ENCODE assay signal across 20 mouse cellular contexts in genomic region chr11:95546021-95546782, GRCm38 (mm10). TPM values are rescaled to one million over a fixed set of nuclear protein-coding genes. Genes with fewer than 3 reads are reported as not detected.
"Had no signal": no experiment of that assay in that cellular context is flagged by ENCODE, and none has a peak within 500 bp of the region (broad histone marks: within the 10 kb centered on the region; RNA-seq: fewer than 3 reads in every experiment).

No protein-coding gene starts in this region.

- H3K9me3 ChIP-seq: limb, embryonic 10.5 days; limb, embryonic 13.5 days; liver, embryonic 12.5 days; liver, embryonic 15.5 days; midbrain, embryonic 10.5 days; midbrain, embryonic 13.5 days had no signal

- H3K4me2 ChIP-seq: limb, embryonic 13.5 days; liver, embryonic 12.5 days; liver, embryonic 15.5 days; lung, embryonic 14.5 days; midbrain, embryonic 13.5 days had no signal

- H3K36me3 ChIP-seq: limb, embryonic 10.5 days; limb, embryonic 13.5 days; liver, embryonic 12.5 days; liver, embryonic 15.5 days; midbrain, embryonic 10.5 days; midbrain, embryonic 13.5 days had no signal

- H3K27ac ChIP-seq: kidney, postnatal 0 days; layer of hippocampus, adult 2 months; limb, embryonic 10.5 days; limb, embryonic 13.5 days; liver, embryonic 12.5 days; liver, embryonic 15.5 days; macrophage; midbrain, embryonic 10.5 days; midbrain, embryonic 13.5 days had no signal

- H3K9ac ChIP-seq: limb, embryonic 13.5 days; liver, embryonic 12.5 days; liver, embryonic 15.5 days; lung, embryonic 14.5 days; midbrain, embryonic 13.5 days had no signal

- H3K4me1 ChIP-seq: liver, embryonic 12.5 days; liver, embryonic 15.5 days had no signal

- H3K4me3 ChIP-seq: layer of hippocampus, adult 2 months; limb, embryonic 10.5 days; limb, embryonic 13.5 days; liver, embryonic 12.5 days; liver, embryonic 15.5 days; midbrain, embryonic 10.5 days; midbrain, embryonic 13.5 days had no signal

- ATAC-seq: intestine, postnatal 0 days; liver, embryonic 12.5 days; midbrain, embryonic 13.5 days; midbrain, embryonic 16.5 days had no signal

- DNase-seq: kidney, adult 2 months; kidney, postnatal 25 days; layer of hippocampus, adult 9-11 months; liver; lung, embryonic 14.5 days; thymus, adult 18-20 months; thymus, postnatal 14 days; thymus, postnatal 4 days had no signal

RNA-seq across cellular contexts. Expression of gene Nxph3, which starts 31.8 kb away (rescaled TPM):
- total RNA-seq: megakaryocyte, adult 5-6 weeks had no signal
- polyA plus RNA-seq: macrophage had no signal
